In the genomic region with DNA sequence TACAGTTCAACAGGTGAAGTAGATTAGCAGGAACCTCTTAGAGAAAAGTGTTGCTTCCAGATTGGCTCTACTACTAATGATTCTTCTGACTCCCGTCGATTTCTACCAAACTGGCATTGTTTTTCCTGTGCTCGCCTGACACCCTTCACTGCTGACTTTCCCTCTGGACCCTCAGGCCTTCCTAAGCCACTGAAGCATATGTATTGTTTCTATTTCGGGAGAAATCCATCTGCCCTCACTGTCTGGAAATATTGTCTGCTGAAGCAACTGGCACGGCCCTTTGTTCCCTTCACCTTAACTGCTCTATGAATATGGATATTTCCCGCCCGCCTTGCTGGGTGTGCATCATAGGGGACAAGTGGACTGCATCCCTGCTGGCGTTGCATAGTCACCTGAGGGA, we compare ENCODE assay signal across 21 mouse cellular contexts.
"Had no signal": no experiment of that assay in that cellular context is flagged by ENCODE, and none has a peak within 500 bp of the region (broad histone marks: within the 10 kb centered on the region; RNA-seq: fewer than 3 reads in every experiment).

No protein-coding gene starts in this region.

- ATAC-seq: intestine, postnatal 0 days; liver, embryonic 12.5 days had no signal

- H3K27me3 ChIP-seq: limb, embryonic 13.5 days; liver, embryonic 12.5 days; liver, embryonic 15.5 days; lung, embryonic 15.5 days; megakaryocyte, embryonic 14.5 days; midbrain, embryonic 12.5 days; neural tube, embryonic 12.5 days; neural tube, embryonic 15.5 days; stomach, embryonic 15.5 days had no signal

- H3K4me2 ChIP-seq: limb, embryonic 13.5 days; liver, embryonic 12.5 days; liver, embryonic 15.5 days; lung, embryonic 15.5 days; midbrain, embryonic 12.5 days; neural tube, embryonic 12.5 days; neural tube, embryonic 15.5 days; stomach, embryonic 15.5 days had no signal

- H3K4me3 ChIP-seq: limb, embryonic 10.5 days; limb, embryonic 13.5 days; liver, embryonic 12.5 days; liver, embryonic 15.5 days; lung, embryonic 15.5 days; megakaryocyte, embryonic 14.5 days; midbrain, embryonic 12.5 days; neural tube, embryonic 12.5 days; neural tube, embryonic 15.5 days; stomach, embryonic 15.5 days had no signal

- DNase-seq: kidney, postnatal 36 days; liver; lung, adult 18-20 months; lung, postnatal 10 days; lung, postnatal 36 days; right cerebral cortex, adult 18-20 months; right cerebral cortex, postnatal 25 days; spleen, adult 18-20 months; thymus, postnatal 25 days had no signal

- H3K36me3 ChIP-seq: limb, embryonic 10.5 days; limb, embryonic 13.5 days; liver, embryonic 12.5 days; liver, embryonic 15.5 days; lung, embryonic 15.5 days; midbrain, embryonic 12.5 days; neural tube, embryonic 12.5 days; neural tube, embryonic 15.5 days; stomach, embryonic 15.5 days had no signal

- H3K9ac ChIP-seq: limb, embryonic 13.5 days; liver, embryonic 12.5 days; liver, embryonic 15.5 days; lung, embryonic 15.5 days; midbrain, embryonic 12.5 days; neural tube, embryonic 12.5 days; neural tube, embryonic 15.5 days; stomach, embryonic 15.5 days had no signal

- H3K4me1 ChIP-seq: limb, embryonic 10.5 days; limb, embryonic 13.5 days; liver, embryonic 12.5 days; liver, embryonic 15.5 days; lung, embryonic 15.5 days; megakaryocyte, embryonic 14.5 days; midbrain, embryonic 12.5 days; neural tube, embryonic 12.5 days; neural tube, embryonic 15.5 days; stomach, embryonic 15.5 days had no signal

- H3K27ac ChIP-seq: kidney, postnatal 0 days; limb, embryonic 10.5 days; limb, embryonic 13.5 days; liver, embryonic 12.5 days; liver, embryonic 15.5 days; lung, embryonic 15.5 days; midbrain, embryonic 12.5 days; neural tube, embryonic 12.5 days; neural tube, embryonic 15.5 days; stomach, embryonic 15.5 days had no signal

- H3K9me3 ChIP-seq: limb, embryonic 10.5 days; limb, embryonic 13.5 days; lung, embryonic 15.5 days; midbrain, embryonic 12.5 days; neural tube, embryonic 12.5 days; neural tube, embryonic 15.5 days; stomach, embryonic 15.5 days had no signal
